Mouse (Mus musculus): Measurements from ENCODE around the gene Tspyl3.

The Tspyl3 gene

GRCm38 (mm10) chr2:153227959-153228358, 2.7 kb upstream of the Tspyl3 start:
- no peak for DNase-seq (ENCODE audit: low read depth)

GRCm38 (mm10) chr2:153225595-153225953, 333 bp upstream of the Tspyl3 start:
- DNase-seq (ENCODE audit: low read depth): no peak

GRCm38 (mm10) chr2:153222566-153222965, 2.7 kb downstream of the Tspyl3 start:
- no peak for DNase-seq (ENCODE audit: low read depth)

- no peak for DNase-seq (ENCODE audit: low read depth)
Measured at GRCm38 (mm10) chr2:153222130-153222529, 3.1 kb downstream of the Tspyl3 start.

- DNase-seq (ENCODE audit: low read depth): no peak
Measured at GRCm38 (mm10) chr2:153221620-153222019, 3.6 kb downstream of the Tspyl3 start.

- DNase-seq (ENCODE audit: low read depth): no peak
Measured at GRCm38 (mm10) chr2:153218516-153218915, 6.7 kb downstream of the Tspyl3 start.

GRCm38 (mm10) chr2:153217826-153218340, 7.4 kb downstream of the Tspyl3 start:
- no peak for DNase-seq (ENCODE audit: low read depth)

- DNase-seq (ENCODE audit: low read depth): no peak
Measured at GRCm38 (mm10) chr2:153215421-153215820, 9.8 kb downstream of the Tspyl3 start.

- peak; percentile 81 for DNase-seq (ENCODE audit: low read depth)
Measured at GRCm38 (mm10) chr2:153214771-153215259, 10.4 kb downstream of the Tspyl3 start.

GRCm38 (mm10) chr2:153213351-153213750, 11.9 kb downstream of the Tspyl3 start:
- DNase-seq (ENCODE audit: low read depth): no peak

- DNase-seq (ENCODE audit: low read depth): peak; percentile 60
Measured at GRCm38 (mm10) chr2:153211451-153211850, 13.8 kb downstream of the Tspyl3 start.

- DNase-seq (ENCODE audit: low read depth): no peak
Measured at GRCm38 (mm10) chr2:153209286-153209685, 16.0 kb downstream of the Tspyl3 start.

GRCm38 (mm10) chr2:153208149-153208548, 17.1 kb downstream of the Tspyl3 start:
- DNase-seq (ENCODE audit: low read depth): no peak

GRCm38 (mm10) chr2:153202766-153203165, 22.5 kb downstream of the Tspyl3 start:
- DNase-seq (ENCODE audit: low read depth): no peak

- DNase-seq (ENCODE audit: low read depth): no peak
Measured at GRCm38 (mm10) chr2:153199114-153199513, 26.1 kb downstream of the Tspyl3 start.

GRCm38 (mm10) chr2:153198485-153198884, 26.8 kb downstream of the Tspyl3 start:
- DNase-seq (ENCODE audit: low read depth): no peak

- DNase-seq (ENCODE audit: low read depth): no peak
Measured at GRCm38 (mm10) chr2:153194255-153194654, 31.0 kb downstream of the Tspyl3 start.

GRCm38 (mm10) chr2:153191242-153191641, 34.0 kb downstream of the Tspyl3 start:
- DNase-seq (ENCODE audit: low read depth): no peak

- no peak for DNase-seq (ENCODE audit: low read depth)
Measured at GRCm38 (mm10) chr2:153187848-153188247, 37.4 kb downstream of the Tspyl3 start.

GRCm38 (mm10) chr2:153186176-153186591, 39.1 kb downstream of the Tspyl3 start:
- no peak for DNase-seq (ENCODE audit: low read depth)

- DNase-seq (ENCODE audit: low read depth): no peak
Measured at GRCm38 (mm10) chr2:153179961-153180360, 45.3 kb downstream of the Tspyl3 start.

GRCm38 (mm10) chr2:153179126-153179860, 45.9 kb downstream of the Tspyl3 start:
- no peak for DNase-seq (ENCODE audit: low read depth)

GRCm38 (mm10) chr2:153177188-153177587, 48.1 kb downstream of the Tspyl3 start:
- DNase-seq (ENCODE audit: low read depth): no peak
